Mouse (Mus musculus) G1E-ER4 (cell line): ENCODE measurements around the gene Mob3b. TPM values are rescaled to one million over a fixed set of nuclear protein-coding genes. Genes with fewer than 3 reads are reported as not detected.

Source experiments
- GATA1 ChIP-seq: IDR thresholded peaks from one replicate; pipeline ENCODE4 v1.8.0; 2012; ENCODE audit warnings: low read length, inconsistent platforms
- polyA plus RNA-seq: library from polyadenylated mRNA; stranded (reverse); fragments of >175 nt; gene quantifications from 2 replicates; pipeline ENCODE4 v1.2.3, GENCODE M21; 2012

Mob3b gene
- polyA plus RNA-seq, 1 experiment: not detected

DNA sequence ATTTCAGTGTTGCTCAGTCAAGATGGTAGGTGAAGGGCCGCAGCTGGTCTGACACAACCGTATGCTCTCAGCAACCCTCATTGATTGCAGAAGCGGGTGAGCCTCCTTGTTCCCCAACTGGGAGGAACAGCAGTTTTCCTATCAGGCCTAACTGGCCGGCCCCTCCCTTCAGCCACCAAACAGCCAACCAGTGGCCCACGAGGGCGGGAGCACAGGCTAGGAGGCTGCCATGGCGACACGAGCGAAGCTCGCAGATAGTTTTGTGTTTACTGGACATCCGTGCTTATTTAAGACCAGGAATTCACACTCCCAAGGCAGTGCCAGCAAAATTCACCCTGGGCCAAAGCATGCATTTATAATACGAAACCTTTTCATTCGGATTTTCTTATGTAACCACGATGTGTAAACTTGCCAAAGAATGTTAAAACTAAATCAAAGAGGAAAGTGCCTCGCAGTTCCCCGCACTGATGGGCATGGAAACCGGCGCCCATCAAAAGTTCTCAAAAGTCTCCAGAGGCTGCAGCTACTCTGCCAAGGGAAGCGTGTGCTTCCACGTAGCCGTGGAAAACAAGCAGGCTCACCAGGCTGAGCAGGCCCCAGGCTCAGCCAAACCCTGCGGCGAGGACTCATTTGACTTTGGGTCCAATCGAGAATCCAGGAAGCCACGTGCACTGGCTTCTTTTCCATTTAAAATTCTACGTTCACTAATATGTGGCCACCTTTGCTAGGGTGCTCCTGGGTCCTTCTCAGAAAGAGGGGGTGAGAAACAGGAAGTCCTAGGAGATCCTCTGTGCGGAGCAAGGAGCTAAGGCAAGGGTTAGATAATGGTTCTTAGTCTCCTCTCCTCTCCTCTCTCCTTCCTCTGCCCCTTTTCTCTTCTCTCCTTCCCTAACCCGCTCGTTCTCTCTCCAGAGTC lies 57.2 kb downstream of the Mob3b start:
- no peak for TF ChIP-seq GATA1

- TF ChIP-seq GATA1: no peak
These were observed 57.9 kb downstream of the Mob3b start for GRCm38 (mm10) chr4:35099210-35099864.

DNA sequence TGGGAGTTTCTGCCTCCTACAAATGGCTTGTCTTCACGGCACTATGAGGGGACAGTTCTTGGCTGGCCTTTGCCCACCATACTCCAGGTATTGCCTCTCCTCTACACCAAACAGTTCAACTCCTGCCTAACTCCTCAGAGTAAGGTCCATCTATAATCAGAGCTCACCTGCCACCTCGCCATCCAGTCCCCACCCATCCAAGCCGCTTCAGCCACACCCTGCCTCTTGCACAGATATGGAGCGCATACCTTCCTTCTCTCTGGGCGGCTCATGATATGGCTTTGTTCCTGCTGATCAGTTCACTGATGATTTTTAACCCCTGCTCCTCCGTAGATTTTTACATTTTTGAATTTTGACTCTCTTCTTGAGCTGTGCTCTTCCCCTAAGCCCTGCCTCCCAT lies 58.7 kb downstream of the Mob3b start:
- TF ChIP-seq GATA1: no peak

DNA sequence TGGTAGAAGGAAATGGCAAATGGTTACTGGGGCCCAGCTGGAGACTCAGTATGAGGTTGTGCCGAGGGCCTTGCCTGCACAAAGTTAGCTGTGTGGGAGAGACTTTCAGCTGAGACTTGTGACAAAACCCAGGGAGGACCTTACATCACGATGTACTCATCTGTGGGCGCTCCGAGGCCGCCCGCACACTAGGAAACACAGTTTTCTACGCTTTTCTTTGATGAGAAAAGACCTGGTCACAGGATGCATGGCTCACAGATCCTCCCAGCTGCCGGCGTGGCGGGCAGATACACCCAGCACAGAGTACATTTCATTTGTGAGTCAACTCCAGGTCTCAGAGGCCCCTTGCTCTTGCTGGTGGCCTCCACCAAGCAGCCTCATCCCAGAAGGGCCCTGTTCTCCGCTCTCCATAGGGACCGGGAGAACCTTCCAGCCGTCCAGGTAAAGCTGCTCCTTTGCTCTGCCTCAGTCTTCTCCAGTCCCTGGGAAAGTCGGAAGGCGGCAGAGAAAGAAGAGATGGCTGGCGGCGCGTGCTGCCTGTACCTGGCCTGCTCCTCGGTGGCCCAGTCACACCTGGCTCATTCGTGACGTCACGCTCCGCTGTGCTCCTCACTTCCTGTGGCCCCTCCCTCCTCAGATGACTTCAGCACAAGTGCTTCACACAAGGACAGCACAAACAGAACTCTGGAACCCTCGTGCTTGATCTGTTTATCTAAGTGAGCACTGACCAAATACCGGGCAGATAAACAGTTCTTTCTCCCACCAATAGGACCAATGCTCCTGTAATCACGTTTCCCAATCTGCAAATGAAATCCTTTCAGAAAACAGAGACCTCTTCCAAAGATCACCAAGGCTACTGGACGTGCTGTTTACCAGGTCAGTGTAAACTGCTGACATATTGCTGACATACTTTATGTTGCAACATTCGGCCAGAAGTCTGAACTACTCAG lies 60.8 kb downstream of the Mob3b start:
- TF ChIP-seq GATA1: no peak

GRCm38 (mm10) chr4:35092457-35092856 lies 64.8 kb downstream of the Mob3b start:
- TF ChIP-seq GATA1: no peak

DNA sequence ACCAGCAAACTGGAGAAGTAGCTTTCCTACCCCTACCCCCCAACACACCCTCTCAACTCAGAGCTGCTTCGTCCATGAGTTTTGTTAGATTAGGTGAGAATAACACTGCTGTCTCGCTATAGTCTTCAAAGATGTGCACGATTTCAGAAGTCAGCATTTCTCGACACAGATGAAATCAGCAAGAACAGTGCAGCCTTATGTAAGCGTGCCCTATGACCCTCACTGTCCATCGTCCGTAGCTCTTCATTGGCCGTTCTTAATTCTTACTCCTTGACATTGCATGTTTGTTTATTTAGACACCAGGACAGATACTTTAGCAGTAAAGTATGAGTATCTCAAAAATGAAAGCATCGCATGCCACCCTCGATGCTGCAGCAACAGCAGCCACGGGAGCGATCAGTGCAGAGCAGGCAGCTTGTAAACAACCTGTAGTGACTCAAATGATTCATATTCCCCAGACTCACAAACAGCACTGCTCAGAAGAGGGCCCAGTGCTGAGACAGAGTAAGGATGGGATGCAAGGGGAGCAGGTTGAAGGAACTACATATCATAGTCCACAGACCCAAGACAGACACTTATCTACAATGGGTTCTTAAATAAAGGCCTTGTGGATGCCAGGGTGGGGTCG lies 66.0 kb downstream of the Mob3b start:
- TF ChIP-seq GATA1: no peak

GRCm38 (mm10) chr4:35089321-35090316 lies 67.7 kb downstream of the Mob3b start:
- TF ChIP-seq GATA1: no peak

- no peak for TF ChIP-seq GATA1
These were observed 71.1 kb downstream of the Mob3b start for GRCm38 (mm10) chr4:35086067-35086700.

DNA sequence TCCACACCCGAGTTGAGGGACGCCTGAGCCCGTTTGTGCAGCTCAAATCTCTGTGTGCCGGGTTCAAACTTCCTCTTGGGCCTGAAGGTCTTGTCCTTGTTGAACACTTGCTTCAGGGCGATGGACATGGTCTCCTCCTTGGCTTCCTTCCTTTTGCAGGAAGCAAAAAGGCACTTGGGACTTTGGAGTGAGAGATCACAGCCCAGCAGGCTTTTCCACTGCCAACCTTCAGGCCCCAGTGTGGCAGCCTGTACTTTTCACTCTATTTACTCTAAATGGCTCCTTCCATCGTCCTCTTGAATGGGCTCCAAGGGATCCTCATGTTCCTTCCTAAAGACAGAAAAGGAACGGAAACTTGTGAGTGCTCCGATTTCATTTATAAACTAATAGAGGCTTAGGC lies 73.2 kb downstream of the Mob3b start:
- TF ChIP-seq GATA1: no peak

DNA sequence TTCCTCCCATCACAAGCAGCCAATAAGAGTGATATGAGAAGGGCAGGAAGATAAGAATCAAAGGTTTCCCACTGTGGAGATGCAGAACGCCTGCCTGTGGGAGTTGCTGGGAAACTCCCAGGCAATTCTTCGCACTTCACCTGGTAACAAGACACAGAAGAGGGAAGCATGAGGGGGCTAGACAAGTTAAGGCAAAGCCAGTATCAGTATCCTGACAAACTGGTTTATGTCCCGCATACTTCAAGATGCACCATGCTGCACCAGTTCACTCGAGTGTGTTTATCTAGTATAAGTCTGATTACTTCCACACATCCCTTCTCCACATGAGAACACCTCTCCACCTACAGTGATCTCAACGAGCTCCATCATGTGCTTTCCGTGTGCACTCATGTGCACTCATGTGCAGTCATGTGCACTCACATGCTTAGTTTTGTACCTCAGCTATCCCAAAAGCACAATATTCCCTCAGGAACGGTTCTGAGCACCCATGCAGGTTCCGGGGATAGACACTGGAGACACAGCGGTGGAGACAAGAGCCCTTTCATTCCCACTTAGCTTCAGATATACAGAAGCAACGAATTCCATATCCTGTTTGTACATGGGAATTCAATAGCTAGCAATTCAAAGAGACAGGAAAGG lies 74.7 kb downstream of the Mob3b start:
- TF ChIP-seq GATA1: no peak

DNA sequence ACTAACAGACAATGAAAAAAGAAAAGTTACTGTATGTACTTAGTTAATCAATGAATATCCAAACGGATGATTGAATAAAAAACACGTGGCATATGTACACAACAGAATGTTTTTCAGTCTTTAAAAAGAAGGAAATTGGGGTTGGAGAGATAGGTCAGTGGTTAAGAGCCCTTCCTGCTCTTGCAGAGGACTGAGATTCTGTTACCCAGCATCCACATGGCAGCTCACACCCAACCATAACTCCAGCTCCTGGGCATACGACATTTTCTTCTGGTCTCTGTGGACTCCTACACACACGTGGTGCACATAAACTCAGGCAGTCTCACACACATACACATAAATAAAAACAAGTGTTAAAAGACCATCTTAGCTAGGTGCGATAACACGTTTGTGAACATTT lies 77.0 kb downstream of the Mob3b start:
- TF ChIP-seq GATA1: no peak

- no peak for TF ChIP-seq GATA1
These were observed 88.5 kb downstream of the Mob3b start for GRCm38 (mm10) chr4:35068739-35069138.

DNA sequence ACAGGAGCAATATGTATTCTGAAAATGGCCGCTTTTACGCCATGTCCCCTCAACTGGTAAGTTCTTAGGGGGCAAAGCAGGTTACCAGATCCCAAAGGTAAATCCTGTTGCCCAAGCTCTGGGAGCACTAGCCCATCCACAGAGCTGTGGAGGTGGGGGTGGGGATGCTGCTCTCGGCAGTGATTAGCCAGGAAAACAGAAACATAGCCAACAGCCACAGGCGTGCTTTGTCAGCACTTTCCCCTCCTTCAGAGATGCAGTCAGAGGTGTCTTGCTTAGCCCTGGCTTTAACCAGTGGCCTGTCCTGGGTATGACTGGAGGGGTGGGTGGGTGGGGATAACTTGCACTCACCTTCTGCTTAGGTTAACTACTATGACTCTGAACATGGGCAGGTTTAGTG lies 91.1 kb downstream of the Mob3b start:
- TF ChIP-seq GATA1: no peak
